12 mouse cellular contexts compared by ENCODE assay signal in genomic region chr4:155284521-155285379, GRCm38 (mm10). TPM values are rescaled to one million over a fixed set of nuclear protein-coding genes. Genes with fewer than 3 reads are reported as not detected.
DNase-seq lines count a peak whose midpoint lies in the region; ATAC-seq and TF ChIP-seq lines count a peak whose summit lies in the region.
"Had no signal": no experiment of that assay in that cellular context is flagged by ENCODE, and none has a peak within 500 bp of the region (broad histone marks: within the 10 kb centered on the region; RNA-seq: fewer than 3 reads in every experiment).

No protein-coding gene starts in this region.

- no peak overlapping the region for H3K27ac ChIP-seq in heart, postnatal 0 days (ENCODE audit: low read depth)
- H3K27ac ChIP-seq in cortical plate, adult 2 months (ENCODE audit: insufficient read depth, low read length), result peak overlapping the region; percentile 59
- H3K27ac ChIP-seq in limb, embryonic 12.5 days, result peak overlapping the region; percentile 100
- H3K27ac ChIP-seq: liver, embryonic 14.5 days; macrophage had no signal

- TF ChIP-seq POLR2A in cortical plate, adult 2 months (IDR thresholded peaks at IDR 0.05; ENCODE audit: extremely low read depth, insufficient read depth, low read length), result no peak

- no peak overlapping the region for H3K9ac ChIP-seq in heart, postnatal 0 days (replicated peaks; ENCODE audit: low read depth, low read length)
- no peak overlapping the region; the same call in 1 of the 2 replicates for H3K9ac ChIP-seq in limb, embryonic 12.5 days (replicated peaks)
- H3K9ac ChIP-seq: liver, embryonic 14.5 days had no signal

- DNase-seq in heart, postnatal 0 days (ENCODE audit: low spot score), result peak; percentile 4
- no peak for DNase-seq in heart, adult 18-20 months
- DNase-seq in adrenal gland, postnatal 14 days, result peak; percentile 37
- DNase-seq in adipocyte (ENCODE audit: low spot score), result no peak
- DNase-seq in layer of hippocampus, adult 18-20 months (ENCODE audit: low spot score in 2 of 2), result no peak
- DNase-seq: cerebellum, adult 11-12 months; kidney, adult 18-20 months; right cerebral cortex, postnatal 4 days had no signal

- H3K4me2 ChIP-seq in heart, postnatal 0 days (ENCODE audit: low read depth, low read length), result no peak overlapping the region
- H3K4me2 ChIP-seq in limb, embryonic 12.5 days, result no peak overlapping the region; the same call in 1 of the 2 replicates

- no peaks in the 10 kb centered on the region; the same call in 1 of the 2 replicates for H3K27me3 ChIP-seq in heart, postnatal 0 days (ENCODE audit: control insufficient read depth, insufficient read depth, low read length)
- H3K27me3 ChIP-seq in limb, embryonic 12.5 days, result no peaks in the 10 kb centered on the region

- no peaks in the 10 kb centered on the region for H3K36me3 ChIP-seq in heart, postnatal 0 days (replicated peaks; ENCODE audit: control insufficient read depth, insufficient read depth, low read length)
- no peaks in the 10 kb centered on the region for H3K36me3 ChIP-seq in limb, embryonic 12.5 days

- 47% methylated on average over 15 of the region's 15 CpGs for WGBS in heart, postnatal 0 days
- WGBS in limb, embryonic 12.5 days, result 19% methylated on average over 15 of the region's 15 CpGs

- H3K4me3 ChIP-seq in heart, postnatal 0 days (ENCODE audit: low read depth, low read length), result no peak overlapping the region
- H3K4me3 ChIP-seq in cortical plate, adult 2 months (ENCODE audit: insufficient read depth, low read length), result no peak overlapping the region
- no peak overlapping the region for H3K4me3 ChIP-seq in limb, embryonic 12.5 days (replicated peaks)

- no peaks in the 10 kb centered on the region for H3K9me3 ChIP-seq in heart, postnatal 0 days (replicated peaks; ENCODE audit: control insufficient read depth, low read length)
- no peaks in the 10 kb centered on the region for H3K9me3 ChIP-seq in limb, embryonic 12.5 days

- H3K4me1 ChIP-seq in heart, postnatal 0 days (ENCODE audit: control insufficient read depth, insufficient read depth), result peaks cover 8% of the 10 kb centered on the region
- peaks cover 15% of the 10 kb centered on the region for H3K4me1 ChIP-seq in cortical plate, adult 2 months (ENCODE audit: control insufficient read depth, insufficient read depth, low read length)
- H3K4me1 ChIP-seq in limb, embryonic 12.5 days (replicated peaks), result peaks cover 73% of the 10 kb centered on the region

- ATAC-seq in heart, postnatal 0 days (ENCODE audit: insufficient read depth, low read depth), result no peak
- ATAC-seq in limb, embryonic 12.5 days (ENCODE audit: insufficient number of reproducible peaks, insufficient read depth, low FRiP score, low TSS enrichment, low read depth), result no peak

- no peak for TF ChIP-seq CTCF in heart, postnatal 0 days (IDR thresholded peaks at IDR 0.05; ENCODE audit: low read depth)
- TF ChIP-seq CTCF in cortical plate, adult 2 months (IDR thresholded peaks at IDR 0.05; ENCODE audit: extremely low read depth, insufficient read depth, low read length), result no peak

- TF ChIP-seq EP300 in heart, postnatal 0 days (IDR thresholded peaks at IDR 0.05; ENCODE audit: low read depth), result no peak

RNA-seq across cellular contexts. Expression of gene Faap20, which starts 35.1 kb away (rescaled TPM):
- 45.8 and 69.2 TPM in 2 replicates for total RNA-seq in heart, postnatal 0 days (2014; rRNA removed; ENCODE audit: low replicate concordance)
- polyA plus RNA-seq in heart, postnatal 0 days (2015; fragmentation: Nextera tagmentation; extraction: Ambion mirVana), result 48.1 and 51.0 TPM in 2 replicates
- total RNA-seq in heart, adult 18-20 months (2021), result 10 to 100 TPM; 19.2 to 20.3 TPM
- 39.4 and 43.1 TPM in 2 replicates for total RNA-seq in adrenal gland, postnatal 14 days (2021)
- polyA plus RNA-seq in cortical plate, adult 2 months (2012; rRNA removed), result 36.5 and 37.5 TPM in 2 replicates
- 96.0 and 99.2 TPM in 2 replicates for polyA plus RNA-seq in limb, embryonic 12.5 days (2016; fragmentation: Nextera tagmentation; extraction: Ambion mirVana)
- 10 to 100 TPM; 27.5 to 31.8 TPM for total RNA-seq in layer of hippocampus, adult 18-20 months (2021)

Comparison
In these comparisons a context has a peak if more than half of its experiments do, and no peak if none do; other contexts are left out.
1. DNase-seq: peak in heart, postnatal 0 days (single experiment) and adrenal gland, postnatal 14 days (single experiment); none in heart, adult 18-20 months (0 of 2), adipocyte (single experiment) and layer of hippocampus, adult 18-20 months (0 of 2).